Mouse (Mus musculus): Measurements from ENCODE around the gene Syngr2. TPM values are rescaled to one million over a fixed set of nuclear protein-coding genes. Genes with fewer than 3 reads are reported as not detected.

The Syngr2 gene
- 13.9 TPM for polyA plus RNA-seq (2014; fragmentation: Illumina TruSeq; extraction: RNeasy Lipid Tissue Mini Kit (QIAGEN cat#74804); ENCODE audit: low read depth, low replicate concordance)

GRCm38 (mm10) chr11:117809407-117810311 is at the start of gene Syngr2, which contains the start of gene Gm20708:
TSS of gene Syngr2 (plus strand) at chr11:117809668.
TSS of gene Gm20708 (plus strand) at chr11:117809668.

GRCm38 (mm10) chr11:117781993-117782704 is 27.3 kb upstream of the Syngr2 start, which contains the start of the genes Tmc8 and Tmc6:
TSS of gene Tmc8 (plus strand) at chr11:117782076.
TSS of gene Tmc6 (minus strand) at chr11:117782198.

GRCm38 (mm10) chr11:117797511-117798159 is 11.8 kb upstream of the Syngr2 start, which contains the start of gene 6030468B19Rik:
TSS of gene 6030468B19Rik (plus strand) at chr11:117797660.

GRCm38 (mm10) chr11:117825333-117826101 is 16.0 kb downstream of the Syngr2 start, which contains the start of the genes Afmid and Tk1:
TSS of gene Afmid (plus strand) at chr11:117825924.
TSS of gene Tk1 (minus strand) at chr11:117826092.

GRCm38 (mm10) chr11:117848985-117849671 is 39.7 kb downstream of the Syngr2 start, which contains the start of gene Birc5:
TSS of gene Birc5 (plus strand) at chr11:117849251.

GRCm38 (mm10) chr11:117860601-117861000 is 51.1 kb downstream of the Syngr2 start, which contains the start of gene Tmem235:
TSS of gene Tmem235 (plus strand) at chr11:117860752.

Other genes with a start within 250 kb of the Syngr2 start
- gene Tnrc6c, start 155.4 kb upstream of the Syngr2 start, polyA plus RNA-seq (2014; fragmentation: Illumina TruSeq; extraction: RNeasy Lipid Tissue Mini Kit (QIAGEN cat#74804); ENCODE audit: low read depth, low replicate concordance), result 10.0 TPM
- gene Tmc8, start 27.6 kb upstream of the Syngr2 start, polyA plus RNA-seq (2014; fragmentation: Illumina TruSeq; extraction: RNeasy Lipid Tissue Mini Kit (QIAGEN cat#74804); ENCODE audit: low read depth, low replicate concordance), result 2.1 TPM
- 1.5 TPM for gene Tmc6, start 27.5 kb upstream of the Syngr2 start, polyA plus RNA-seq (2014; fragmentation: Illumina TruSeq; extraction: RNeasy Lipid Tissue Mini Kit (QIAGEN cat#74804); ENCODE audit: low read depth, low replicate concordance)
- not detected for gene 6030468B19Rik, start 12.0 kb upstream of the Syngr2 start, polyA plus RNA-seq (2014; fragmentation: Illumina TruSeq; extraction: RNeasy Lipid Tissue Mini Kit (QIAGEN cat#74804); ENCODE audit: low read depth, low replicate concordance)
- gene Gm20708, start within 50 bp of the Syngr2 start, polyA plus RNA-seq (2014; fragmentation: Illumina TruSeq; extraction: RNeasy Lipid Tissue Mini Kit (QIAGEN cat#74804); ENCODE audit: low read depth, low replicate concordance), result 5.9 TPM
- 1.6 TPM for gene Afmid, start 16.3 kb downstream of the Syngr2 start, polyA plus RNA-seq (2014; fragmentation: Illumina TruSeq; extraction: RNeasy Lipid Tissue Mini Kit (QIAGEN cat#74804); ENCODE audit: low read depth, low replicate concordance)
- 1.1 TPM for gene Tk1, start 16.4 kb downstream of the Syngr2 start, polyA plus RNA-seq (2014; fragmentation: Illumina TruSeq; extraction: RNeasy Lipid Tissue Mini Kit (QIAGEN cat#74804); ENCODE audit: low read depth, low replicate concordance)
- gene Birc5, start 39.6 kb downstream of the Syngr2 start, polyA plus RNA-seq (2014; fragmentation: Illumina TruSeq; extraction: RNeasy Lipid Tissue Mini Kit (QIAGEN cat#74804); ENCODE audit: low read depth, low replicate concordance), result 20.3 TPM
- gene Tmem235, start 51.1 kb downstream of the Syngr2 start, polyA plus RNA-seq (2014; fragmentation: Illumina TruSeq; extraction: RNeasy Lipid Tissue Mini Kit (QIAGEN cat#74804); ENCODE audit: low read depth, low replicate concordance), result not detected
- 0.82 TPM for gene Tha1, start 63.8 kb downstream of the Syngr2 start, polyA plus RNA-seq (2014; fragmentation: Illumina TruSeq; extraction: RNeasy Lipid Tissue Mini Kit (QIAGEN cat#74804); ENCODE audit: low read depth, low replicate concordance)
- 0.98 TPM for gene Socs3, start 160.4 kb downstream of the Syngr2 start, polyA plus RNA-seq (2014; fragmentation: Illumina TruSeq; extraction: RNeasy Lipid Tissue Mini Kit (QIAGEN cat#74804); ENCODE audit: low read depth, low replicate concordance)
- gene Pgs1, start 176.6 kb downstream of the Syngr2 start, polyA plus RNA-seq (2014; fragmentation: Illumina TruSeq; extraction: RNeasy Lipid Tissue Mini Kit (QIAGEN cat#74804); ENCODE audit: low read depth, low replicate concordance), result 4.2 TPM

All from sigmoid colon, adult 10 weeks (tissue).